Mouse (Mus musculus) kidney, embryonic 14.5 days (tissue): ENCODE data around the gene Trpv2. TPM values are rescaled to one million over a fixed set of nuclear protein-coding genes. Genes with fewer than 3 reads are reported as not detected.
A peak's percentile ranks its signal among the peaks of the same experiment; 100 is the strongest.

ENCODE experiments used
- ATAC-seq: fragments of 200-750 bp; cut with Nextera tagmentation; 2 replicates; pipeline ENCODE4 v1.8.0; 2017; ENCODE audit warnings: moderate number of reproducible peaks, mild to moderate bottlenecking, moderate TSS enrichment, moderate library complexity; ENCODE audit not compliant: low FRiP score, low TSS enrichment
- H3K27ac ChIP-seq: fragments of 300-500 bp; sonication (generic); 2 replicates; pipeline ENCODE4 v1.5.1; 2014; ENCODE audit warnings: low read depth, mild to moderate bottlenecking, low read length, moderate library complexity, mixed read lengths
- H3K27me3 ChIP-seq: fragments of 300-500 bp; sonication (generic); 2 replicates; pipeline ENCODE4 v1.6.1; 2014; ENCODE audit warnings: mild to moderate bottlenecking, low read length; ENCODE audit not compliant: control insufficient read depth, insufficient read depth
- H3K36me3 ChIP-seq: fragments of 300-500 bp; sonication (generic); 2 replicates; pipeline ENCODE4 v1.6.1; 2014; ENCODE audit warnings: low read length, mixed read lengths; ENCODE audit not compliant: control insufficient read depth, insufficient read depth
- H3K4me1 ChIP-seq: fragments of 300-500 bp; sonication (generic); 2 replicates; pipeline ENCODE4 v1.6.1; 2014; ENCODE audit warnings: low read length, mixed read lengths; ENCODE audit not compliant: control insufficient read depth, insufficient read depth
- H3K4me2 ChIP-seq: fragments of 300-500 bp; sonication (generic); replicated peaks from 2 replicates; pipeline ENCODE4 v1.6.1; 2014; ENCODE audit warnings: low read depth, mild to moderate bottlenecking, low read length
- H3K4me3 ChIP-seq: fragments of 300-500 bp; sonication (generic); 2 replicates; pipeline ENCODE4 v1.5.1; 2014; ENCODE audit warnings: mild to moderate bottlenecking, low read length
- H3K9ac ChIP-seq: fragments of 300-500 bp; sonication (generic); 2 replicates; pipeline ENCODE4 v1.6.1; 2014; ENCODE audit warnings: low read depth, mild to moderate bottlenecking, low read length, moderate library complexity
- H3K9me3 ChIP-seq: fragments of 300-500 bp; sonication (generic); 2 replicates; pipeline ENCODE4 v1.6.1; 2016; ENCODE audit warnings: low read length; ENCODE audit not compliant: control insufficient read depth
- WGBS: fragments of 180-500 bp; shearing (Covaris S2); extraction: QIAGEN DNeasy Blood & Tissue Kit; methylation state at CpG from one replicate; pipeline ENCODE4 v1.1.7; 2014; 5-methylcytosine and 5-hydroxymethylcytosine counted together
- polyA plus RNA-seq: library from polyadenylated mRNA; unstranded; fragments of >200 nt; fragmentation: Nextera tagmentation; extraction: Ambion mirVana; gene quantifications from 2 replicates; pipeline ENCODE4 v1.2.1, GENCODE M21; 2014

Gene Trpv2
- polyA plus RNA-seq, 1 experiment from 2014 or later = 1.4 TPM

- H3K27me3 ChIP-seq = no peaks in the 10 kb centered on the region
- ATAC-seq = no peak
- no peak overlapping the region for H3K9ac ChIP-seq
- H3K4me2 ChIP-seq = no peak overlapping the region
- no peak overlapping the region for H3K4me3 ChIP-seq
- H3K4me1 ChIP-seq = no peaks in the 10 kb centered on the region
- WGBS = 91% methylated on average over 2 of the region's 2 CpGs
- no peak overlapping the region for H3K27ac ChIP-seq
- no peaks in the 10 kb centered on the region for H3K36me3 ChIP-seq
- H3K9me3 ChIP-seq = no peaks in the 10 kb centered on the region
Observed at GRCm38 (mm10) chr11:62591026-62591425, 16.7 kb downstream of the Trpv2 start.

GRCm38 (mm10) chr11:62591904-62592575, 17.8 kb downstream of the Trpv2 start:
- no peaks in the 10 kb centered on the region for H3K27me3 ChIP-seq
- H3K4me1 ChIP-seq = no peaks in the 10 kb centered on the region
- H3K9ac ChIP-seq = no peak overlapping the region
- no peak overlapping the region for H3K27ac ChIP-seq
- 81% methylated on average over 8 of the region's 8 CpGs for WGBS
- no peaks in the 10 kb centered on the region for H3K9me3 ChIP-seq
- H3K4me3 ChIP-seq = no peak overlapping the region
- no peaks in the 10 kb centered on the region for H3K36me3 ChIP-seq
- no peak overlapping the region for H3K4me2 ChIP-seq
- ATAC-seq = no peak

GRCm38 (mm10) chr11:62598571-62598970, 24.3 kb downstream of the Trpv2 start:
- no peak for ATAC-seq
- no peak overlapping the region for H3K9ac ChIP-seq
- H3K27me3 ChIP-seq = no peaks in the 10 kb centered on the region
- H3K4me2 ChIP-seq = no peak overlapping the region
- H3K4me3 ChIP-seq = no peak overlapping the region
- H3K9me3 ChIP-seq = no peaks in the 10 kb centered on the region
- peaks cover 4% of the 10 kb centered on the region; the same call in 1 of the 2 replicates for H3K36me3 ChIP-seq
- WGBS = 81% methylated on average over 4 of the region's 4 CpGs
- H3K4me1 ChIP-seq = no peaks in the 10 kb centered on the region
- H3K27ac ChIP-seq = no peak overlapping the region

- WGBS = 11% methylated on average over 17 of the region's 17 CpGs
- peak; percentile 2; the same call in 1 of the 2 replicates for ATAC-seq
Observed at GRCm38 (mm10) chr11:62601732-62602618, 27.7 kb downstream of the Trpv2 start.

GRCm38 (mm10) chr11:62602619-62603311, 28.5 kb downstream of the Trpv2 start:
- Histone ChIP-seq H3K4me1 (peaks cover 19% of the 10 kb centered on the region), H3K4me2 (peak overlapping the region; percentile 65), H3K9ac (peak overlapping the region; percentile 92), H3K27me3 (no peaks in the 10 kb centered on the region), H3K4me3 (peak overlapping the region; percentile 96), H3K27ac (peak overlapping the region; percentile 91), H3K9me3 (no peaks in the 10 kb centered on the region), H3K36me3 (peaks cover 45% of the 10 kb centered on the region)
- WGBS = 1% methylated on average over 58 of the region's 58 CpGs
- peak; percentile 94 for ATAC-seq

More at GRCm38 (mm10) chr11:62601732-62602618, 27.7 kb downstream of the Trpv2 start:
- H3K27ac ChIP-seq = peak overlapping the region; percentile 85
- H3K4me1 ChIP-seq = peaks cover 19% of the 10 kb centered on the region
- no peaks in the 10 kb centered on the region for H3K27me3 ChIP-seq
- peak overlapping the region; percentile 51 for H3K4me2 ChIP-seq
- H3K9ac ChIP-seq = peak overlapping the region; percentile 92
- peak overlapping the region; percentile 96 for H3K4me3 ChIP-seq
- H3K36me3 ChIP-seq = peaks cover 37% of the 10 kb centered on the region
- H3K9me3 ChIP-seq = no peaks in the 10 kb centered on the region

- Histone ChIP-seq H3K4me1 (peaks cover 19% of the 10 kb centered on the region), H3K36me3 (peaks cover 50% of the 10 kb centered on the region), H3K27me3 (no peaks in the 10 kb centered on the region), H3K27ac (peak overlapping the region; percentile 91), H3K9ac (peak overlapping the region; percentile 92), H3K4me3 (peak overlapping the region; percentile 96), H3K9me3 (no peaks in the 10 kb centered on the region), H3K4me2 (peak overlapping the region; percentile 65)
- ATAC-seq = no peak
- WGBS = under 1% methylated on average over 13 of the region's 13 CpGs
Observed at GRCm38 (mm10) chr11:62603312-62604056, 29.2 kb downstream of the Trpv2 start.

GRCm38 (mm10) chr11:62604123-62604706, 29.9 kb downstream of the Trpv2 start:
- H3K4me3 ChIP-seq = peak overlapping the region; percentile 96
- H3K4me1 ChIP-seq = peaks cover 19% of the 10 kb centered on the region
- peak overlapping the region; percentile 92 for H3K9ac ChIP-seq
- ATAC-seq = no peak
- WGBS = 8% methylated on average over 5 of the region's 5 CpGs
- peaks cover 55% of the 10 kb centered on the region for H3K36me3 ChIP-seq
- H3K9me3 ChIP-seq = no peaks in the 10 kb centered on the region
- peak overlapping the region; percentile 65 for H3K4me2 ChIP-seq
- no peaks in the 10 kb centered on the region for H3K27me3 ChIP-seq
- H3K27ac ChIP-seq = peak overlapping the region; percentile 91; the same call in 1 of the 2 replicates
